Mouse (Mus musculus) midbrain, embryonic 14.5 days (tissue): ENCODE measurements around the gene Cnot2. TPM values are rescaled to one million over a fixed set of nuclear protein-coding genes. Genes with fewer than 3 reads are reported as not detected.

Experiments
- ATAC-seq: fragments of 200-750 bp; cut with Nextera tagmentation; 2 replicates; pipeline ENCODE4 v1.8.0; 2017; ENCODE audit warnings: moderate number of reproducible peaks, moderate library complexity; ENCODE audit not compliant: low FRiP score, low TSS enrichment
- DNase-seq: peaks from one replicate; pipeline ENCODE4 v3.0.0-alpha.2; 2015
- H3K27ac ChIP-seq: fragments of 300-500 bp; sonication (generic); replicated peaks from 2 replicates; pipeline ENCODE4 v1.5.1; 2014; ENCODE audit warnings: mild to moderate bottlenecking, low read depth, low read length, moderate library complexity
- H3K27me3 ChIP-seq: fragments of 300-500 bp; sonication (generic); 2 replicates; pipeline ENCODE4 v1.6.1; 2014; ENCODE audit warnings: low read length, control low read depth, mixed read lengths; ENCODE audit not compliant: control insufficient read depth, insufficient read depth
- H3K36me3 ChIP-seq: fragments of 300-500 bp; sonication (generic); 2 replicates; pipeline ENCODE4 v1.6.1; 2014; ENCODE audit warnings: low read length, control low read depth; ENCODE audit not compliant: control insufficient read depth, insufficient read depth
- H3K4me1 ChIP-seq: fragments of 300-500 bp; sonication (generic); 2 replicates; pipeline ENCODE4 v1.6.1; 2014; ENCODE audit warnings: mild to moderate bottlenecking, antibody characterized with exemption, low read length, control low read depth; ENCODE audit not compliant: control insufficient read depth, insufficient read depth
- H3K4me2 ChIP-seq: fragments of 300-500 bp; sonication (generic); 2 replicates; pipeline ENCODE4 v1.6.1; 2014; ENCODE audit warnings: mild to moderate bottlenecking, low read length, moderate library complexity
- H3K4me3 ChIP-seq: fragments of 300-500 bp; sonication (generic); replicated peaks from 2 replicates; pipeline ENCODE4 v1.5.1; 2014; ENCODE audit warnings: low read depth, low read length
- H3K9ac ChIP-seq: fragments of 300-500 bp; sonication (generic); replicated peaks from 2 replicates; pipeline ENCODE4 v1.6.1; 2014; ENCODE audit warnings: mild to moderate bottlenecking, low read length, moderate library complexity
- H3K9me3 ChIP-seq: fragments of 300-500 bp; sonication (generic); 2 replicates; pipeline ENCODE4 v1.6.1; 2016; ENCODE audit warnings: low read length, control low read depth, mixed read lengths; ENCODE audit not compliant: control insufficient read depth
- WGBS: fragments of 180-500 bp; shearing (Covaris S2); extraction: QIAGEN DNeasy Blood & Tissue Kit; methylation state at CpG from one replicate; pipeline ENCODE4 v1.1.7; 2014; 5-methylcytosine and 5-hydroxymethylcytosine counted together
- microRNA-seq: library from miRNA; unstranded; fragments of <30 nt; microRNA quantifications from one replicate; pipeline ENCODE4, GENCODE M21; 2016
- polyA plus RNA-seq: library from polyadenylated mRNA; unstranded; fragments of >200 nt; fragmentation: Nextera tagmentation; extraction: Ambion mirVana; gene quantifications from 2 replicates; pipeline ENCODE4 v1.2.1, GENCODE M21; 2014

Gene Cnot2
- polyA plus RNA-seq, 1 experiment from 2014 or later = 122 TPM

DNA sequence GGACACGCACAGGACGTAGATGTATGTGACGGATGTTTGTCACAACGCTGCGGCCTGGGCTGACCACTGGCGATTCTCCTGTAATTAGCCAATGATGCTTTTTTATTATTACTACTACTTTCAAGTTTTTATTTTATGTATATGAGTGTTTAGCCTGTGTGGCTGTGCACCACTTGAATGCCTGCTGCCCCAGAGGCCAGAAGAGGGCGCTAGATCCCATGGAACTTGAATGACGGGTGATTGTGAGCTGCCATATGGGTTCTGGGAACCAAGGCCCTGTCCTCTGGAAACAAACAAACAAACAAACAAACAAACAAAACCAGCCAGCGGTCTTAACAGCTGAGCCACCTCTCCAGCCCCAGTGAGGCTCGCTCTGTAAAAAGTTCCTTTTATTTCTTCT lies 136.9 kb downstream of the Cnot2 start:
- 95% methylated on average over 10 of the region's 10 CpGs for WGBS
- H3K4me1 ChIP-seq = no peaks in the 10 kb centered on the region
- no peak for ATAC-seq

DNA sequence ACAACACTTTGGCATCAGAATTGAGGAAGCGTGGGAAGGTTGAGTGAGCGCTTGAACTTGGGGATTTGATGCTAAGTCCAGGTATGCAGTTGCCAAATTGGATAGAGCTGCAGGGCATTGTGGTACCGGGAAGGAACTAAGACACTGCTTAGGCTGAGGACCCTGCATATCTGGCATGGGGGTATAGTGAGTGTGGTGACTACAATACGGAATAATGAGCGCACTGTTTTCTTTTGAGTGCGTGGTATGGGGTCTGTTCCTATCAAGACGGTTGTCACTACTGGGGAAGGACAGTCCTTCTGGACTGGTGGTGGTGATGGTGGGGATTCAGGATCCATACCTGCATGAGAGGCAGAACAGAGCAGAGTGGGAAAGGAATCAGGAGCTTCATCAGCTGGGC lies 140.4 kb downstream of the Cnot2 start:
- 96% methylated on average over 7 of the region's 7 CpGs for WGBS
- DNase-seq (no peak), ATAC-seq (no peak)
- H3K4me2 ChIP-seq = no peak overlapping the region
- no peak overlapping the region for H3K27ac ChIP-seq
- H3K9me3 ChIP-seq = peaks cover 7% of the 10 kb centered on the region
- no peaks in the 10 kb centered on the region for H3K4me1 ChIP-seq
- H3K36me3 ChIP-seq = no peaks in the 10 kb centered on the region
- H3K4me3 ChIP-seq = no peak overlapping the region
- H3K9ac ChIP-seq = no peak overlapping the region
- H3K27me3 ChIP-seq = no peaks in the 10 kb centered on the region

More for the DNA sequence above, 136.9 kb downstream of the Cnot2 start:
- H3K36me3 ChIP-seq = no peaks in the 10 kb centered on the region
- H3K27me3 ChIP-seq = no peaks in the 10 kb centered on the region
- no peak overlapping the region for H3K4me3 ChIP-seq
- no peak overlapping the region for H3K9ac ChIP-seq
- no peak overlapping the region for H3K4me2 ChIP-seq
- no peak for DNase-seq
- H3K27ac ChIP-seq = no peak overlapping the region
- H3K9me3 ChIP-seq = no peaks in the 10 kb centered on the region

DNA sequence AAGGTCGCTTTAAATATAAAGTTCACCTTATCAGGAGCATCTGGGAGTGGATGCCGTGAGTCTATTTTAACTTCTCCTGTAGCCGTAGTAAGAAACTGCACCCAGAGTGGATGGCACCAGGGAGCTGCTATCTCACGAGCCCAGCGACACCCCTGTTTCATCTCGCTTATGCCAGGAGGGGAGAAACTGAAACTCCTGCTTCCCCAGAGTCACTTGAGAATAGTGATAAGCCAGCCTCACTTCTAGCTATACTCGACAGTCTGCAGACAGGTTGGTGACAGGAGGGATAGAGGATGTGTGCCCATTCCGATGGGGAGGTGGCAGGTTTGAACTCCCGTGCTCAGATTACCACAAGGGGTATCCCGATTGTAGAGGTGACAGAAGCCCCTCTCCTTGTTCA lies 141.2 kb downstream of the Cnot2 start:
- no peak for DNase-seq
- Histone ChIP-seq H3K36me3 (no peaks in the 10 kb centered on the region), H3K4me3 (no peak overlapping the region), H3K4me2 (no peak overlapping the region), H3K9ac (no peak overlapping the region), H3K4me1 (no peaks in the 10 kb centered on the region), H3K27ac (no peak overlapping the region), H3K9me3 (peaks cover 7% of the 10 kb centered on the region), H3K27me3 (no peaks in the 10 kb centered on the region)
- WGBS = 93% methylated on average over 10 of the region's 10 CpGs
- no peak for ATAC-seq

DNA sequence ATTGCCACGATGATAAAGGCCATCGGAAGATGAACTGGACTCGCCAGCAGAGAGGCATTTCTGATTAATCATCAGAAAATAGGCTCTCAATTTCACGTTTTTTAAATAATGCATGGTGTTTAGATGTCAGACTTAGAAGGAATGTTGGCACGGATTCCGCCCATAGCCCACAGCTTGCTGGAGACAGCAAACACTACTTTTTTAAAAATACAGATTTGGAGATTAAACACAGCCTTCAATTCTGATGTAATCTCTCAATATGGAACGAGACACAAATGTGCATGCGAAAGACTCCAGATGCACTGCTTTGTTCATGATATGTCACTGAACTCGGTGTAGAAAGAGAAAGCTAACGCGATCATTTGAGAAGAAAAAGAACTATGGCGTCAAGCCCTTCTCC lies 145.9 kb downstream of the Cnot2 start:
- Histone ChIP-seq H3K4me3 (no peak overlapping the region), H3K4me1 (no peaks in the 10 kb centered on the region), H3K36me3 (no peaks in the 10 kb centered on the region), H3K4me2 (no peak overlapping the region), H3K9ac (no peak overlapping the region), H3K9me3 (peaks cover 7% of the 10 kb centered on the region), H3K27ac (no peak overlapping the region), H3K27me3 (no peaks in the 10 kb centered on the region)
- ATAC-seq (no peak), DNase-seq (no peak)
- WGBS = 82% methylated on average over 12 of the region's 12 CpGs

Small RNA genes within 50 kb of the gene (microRNA-seq; reads per million reads assigned to microRNA genes)
- not detected for gene Gm25190

Other genes starting within 250 kb of the Cnot2 start
- 18.8 and 22.1 TPM in 2 replicates for gene Kcnmb4, start 107.6 kb downstream of the Cnot2 start, polyA plus RNA-seq